Mouse (Mus musculus): ENCODE data around the gene Sst. TPM values are rescaled to one million over a fixed set of nuclear protein-coding genes. Genes with fewer than 3 reads are reported as not detected.

The Sst gene
- 537 and 554 TPM in 2 replicates for polyA plus RNA-seq (2015; fragmentation: Nextera tagmentation; extraction: Ambion mirVana)

DNA sequence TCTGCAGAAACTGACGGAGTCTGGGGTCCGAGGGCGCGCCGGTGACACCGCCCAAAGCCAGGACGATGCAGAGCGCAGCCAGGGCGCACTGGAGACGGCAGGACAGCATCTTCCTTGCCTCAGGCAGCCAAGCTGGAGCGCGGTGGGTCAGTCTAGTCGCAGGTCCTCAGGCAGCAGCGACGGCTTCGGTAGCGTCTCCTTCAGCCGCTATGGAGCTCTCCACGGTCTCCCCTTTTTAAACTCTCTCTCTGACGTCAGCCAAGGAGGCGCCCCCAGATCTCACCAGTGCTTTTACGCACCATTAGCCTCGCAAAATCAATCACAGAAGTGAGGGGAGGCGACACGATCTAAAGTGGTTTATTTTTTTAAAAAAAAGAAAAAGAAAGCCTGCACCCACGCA is at the start of gene Sst:
Gene Sst (minus strand): TSS at position 323 of the 400 bp plus-strand sequence.

DNA sequence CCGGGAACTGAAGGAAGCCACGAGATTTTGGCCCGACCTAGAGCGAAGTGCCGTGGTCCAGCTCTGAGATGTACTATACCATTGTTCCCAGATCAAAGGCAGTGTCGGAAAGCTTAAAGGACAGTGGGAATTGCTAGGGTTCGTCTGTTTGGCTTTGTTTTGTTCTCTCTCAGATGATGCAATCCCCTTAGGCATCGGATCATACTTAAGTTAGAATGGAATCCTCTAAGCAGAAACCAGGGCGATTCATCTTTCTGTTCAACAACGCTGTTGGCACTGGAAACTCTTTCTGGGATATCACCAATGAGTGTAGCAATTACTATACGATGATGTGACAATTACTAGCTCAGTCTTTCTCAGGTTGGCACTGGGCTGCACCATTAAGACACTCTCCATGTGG is 41.5 kb upstream of the Sst start, which contains the start of gene Rtp2:
Gene Rtp2 (minus strand): TSS at position 101 of the 400 bp plus-strand sequence.

Other genes starting within 250 kb of the Sst start
- 0.10 and 0.18 TPM in 2 replicates for gene Rtp2, start 41.4 kb upstream of the Sst start, polyA plus RNA-seq (2015; fragmentation: Nextera tagmentation; extraction: Ambion mirVana)
- gene Gm37419, start 97.5 kb upstream of the Sst start, polyA plus RNA-seq (2015; fragmentation: Nextera tagmentation; extraction: Ambion mirVana), result not detected in 2 replicates
- gene Bcl6, start 97.9 kb upstream of the Sst start, polyA plus RNA-seq (2015; fragmentation: Nextera tagmentation; extraction: Ambion mirVana), result 0.96 and 1.0 TPM in 2 replicates

Data from neural tube, postnatal 0 days (tissue).